Mouse (Mus musculus) monocyte, adult 5-6 weeks (primary cell): ENCODE measurements around the gene Psen2. TPM values are rescaled to one million over a fixed set of nuclear protein-coding genes. Genes with fewer than 3 reads are reported as not detected.

ENCODE experiments used
- ATAC-seq: fragments of 153-309, 156-312 bp; replicated peaks from 2 replicates; pipeline ENCODE4 v1.8.0; 2017; ENCODE audit warnings: mild to moderate bottlenecking; ENCODE audit not compliant: low TSS enrichment, insufficient number of reproducible peaks, severe bottlenecking, poor library complexity, low FRiP score
- total RNA-seq: library from RNA; stranded (forward); fragments of 200-1000, 200-491, 200-594 nt; gene quantifications from 3 replicates; pipeline ENCODE4 v1.2.3, GENCODE M21; 2017

Psen2 gene
- total RNA-seq, 1 experiment from 2014 or later, result 38.0 TPM

DNA sequence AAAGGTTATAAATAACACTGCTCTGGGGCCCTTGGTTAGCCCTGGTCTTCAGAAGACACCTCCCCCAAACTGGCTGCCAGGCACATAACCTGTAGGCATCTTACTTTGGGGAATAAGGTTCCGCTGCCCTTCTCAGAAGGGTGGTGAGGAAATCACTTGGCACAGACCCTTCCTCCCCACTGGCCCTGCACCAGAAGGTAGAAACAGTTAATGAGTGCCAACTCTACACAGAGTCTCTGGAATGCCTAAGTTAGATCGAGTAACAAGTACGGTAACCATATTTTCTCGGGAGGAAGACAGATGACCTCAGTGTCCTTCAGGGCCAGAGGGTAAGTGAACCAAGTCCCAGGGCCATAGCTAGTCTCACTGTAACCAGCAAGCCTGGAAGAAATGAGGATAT is 74.3 kb downstream of the Psen2 start:
- ATAC-seq, result no peak

DNA sequence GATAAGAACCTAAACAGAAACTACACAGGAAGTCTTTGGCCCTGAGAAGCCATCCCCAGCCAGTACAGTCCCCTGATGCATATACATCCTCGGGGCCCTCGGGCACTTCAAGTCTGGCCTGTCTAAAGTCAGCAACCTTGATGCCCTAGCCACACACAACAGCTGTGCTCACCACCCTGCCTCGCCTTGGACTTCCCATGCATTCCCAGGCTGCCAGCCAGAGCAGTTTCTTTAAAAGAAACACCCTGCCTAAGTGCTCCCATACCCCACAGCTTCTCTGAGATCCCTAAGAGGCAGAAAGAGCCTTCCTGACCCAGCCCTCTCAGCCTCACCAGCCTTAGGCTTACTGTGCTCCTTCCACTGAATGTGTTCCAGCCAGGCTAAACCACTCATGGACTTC is 76.9 kb downstream of the Psen2 start:
- ATAC-seq, result no peak

DNA sequence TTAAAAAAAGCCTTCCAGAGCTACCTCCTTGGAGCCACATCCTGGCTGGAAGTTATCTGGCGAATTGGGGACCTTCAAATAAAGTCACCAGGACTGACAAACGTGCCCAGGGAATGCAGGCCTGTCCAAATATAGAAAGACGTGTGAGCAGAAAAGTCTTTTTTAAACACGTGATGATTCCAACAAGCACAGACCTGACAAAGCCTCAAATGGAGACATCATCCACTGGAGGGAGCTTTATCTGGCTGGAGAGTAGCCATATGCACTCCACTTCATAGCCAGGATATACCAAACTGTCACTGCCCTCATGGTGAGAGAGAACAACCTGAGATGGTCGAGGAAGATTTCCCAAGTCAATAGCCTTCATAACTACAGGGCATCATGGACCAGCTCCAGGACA is 77.4 kb downstream of the Psen2 start:
- ATAC-seq, result no peak

DNA sequence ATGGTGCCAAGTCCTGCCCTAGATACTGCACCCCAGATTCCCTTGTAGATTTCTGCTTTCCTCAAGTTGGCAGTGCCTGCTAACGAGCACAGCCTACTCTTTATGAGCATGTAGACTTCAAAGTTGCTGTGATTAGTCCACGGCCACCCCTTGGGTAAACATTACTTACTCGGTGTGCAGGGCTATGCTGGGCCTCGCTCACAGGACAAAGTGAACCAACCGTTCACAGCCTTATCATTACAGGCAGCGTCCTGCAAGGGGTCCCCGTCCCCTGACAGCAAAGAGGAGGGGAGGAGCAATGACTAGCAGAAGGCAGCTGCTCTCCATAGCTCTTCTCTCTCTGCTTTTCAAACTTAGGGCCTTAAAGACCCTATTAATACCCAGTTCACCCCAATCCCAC is 78.5 kb downstream of the Psen2 start:
- no peak for ATAC-seq

DNA sequence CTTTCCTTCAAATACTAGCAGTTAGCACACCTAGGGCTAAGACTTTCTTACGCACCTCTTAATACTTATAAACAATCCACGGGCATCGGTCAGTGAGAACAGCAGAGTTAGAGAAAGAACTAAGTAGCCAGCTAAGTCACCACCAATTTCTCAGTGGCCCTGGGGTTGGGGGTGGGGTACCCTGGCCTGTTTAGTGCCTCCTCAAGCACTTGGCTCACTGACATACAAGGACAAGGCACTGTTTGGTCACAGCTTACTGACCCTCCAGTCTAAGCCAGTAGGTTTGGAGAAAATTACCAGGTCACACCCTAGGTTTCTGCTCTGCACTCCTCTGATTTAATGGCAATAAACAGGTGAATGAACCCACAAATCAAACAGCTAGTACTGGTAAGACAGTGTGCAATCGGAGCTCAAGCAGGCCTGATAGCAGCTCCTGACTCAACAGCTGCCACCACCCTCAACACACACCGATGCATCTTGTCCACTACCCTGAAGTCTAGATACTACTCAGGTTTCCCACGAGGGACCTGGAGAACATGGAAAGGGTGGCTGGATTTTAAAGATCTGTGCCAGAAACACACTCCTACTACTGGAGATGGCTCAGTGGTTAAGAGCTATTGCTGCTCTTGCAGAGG is 79.6 kb downstream of the Psen2 start:
- no peak for ATAC-seq

DNA sequence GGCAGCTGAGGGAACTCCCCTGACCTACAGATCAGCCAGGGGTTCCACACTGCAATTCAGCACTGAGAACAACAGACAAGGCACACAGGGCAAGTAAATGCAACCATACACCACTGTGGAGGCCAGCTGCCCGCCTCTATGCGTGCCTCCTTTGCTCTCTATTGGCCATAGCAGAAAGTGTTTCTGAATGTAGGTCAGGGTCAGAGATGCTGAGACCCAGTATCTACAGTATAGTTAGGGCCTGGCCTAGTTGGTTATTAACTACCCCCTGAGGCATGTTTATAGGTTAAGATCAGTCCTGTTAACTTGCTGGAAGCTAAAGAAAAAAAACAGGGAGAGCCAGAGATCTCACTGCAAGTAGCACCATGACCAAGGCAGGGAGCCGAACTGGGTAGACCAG is 80.5 kb downstream of the Psen2 start:
- ATAC-seq, result no peak

DNA sequence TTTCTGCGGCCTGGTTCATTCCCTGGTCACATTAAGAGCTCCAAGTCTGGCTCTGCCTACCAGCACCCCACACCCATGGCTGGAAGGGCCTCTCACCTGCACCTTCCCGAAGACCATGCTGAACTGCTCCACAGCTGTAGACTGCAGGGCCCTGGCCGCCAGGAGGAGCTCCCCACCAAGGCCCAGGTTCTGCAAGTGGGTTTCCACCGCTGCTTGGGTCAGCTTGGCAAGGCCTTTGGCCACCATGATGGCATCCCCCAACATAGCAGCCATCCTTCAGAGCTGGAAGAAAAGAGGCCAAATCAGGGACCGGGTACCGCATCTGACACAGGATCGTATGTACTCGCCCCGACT is 81.3 kb downstream of the Psen2 start:
- ATAC-seq, result no peak

DNA sequence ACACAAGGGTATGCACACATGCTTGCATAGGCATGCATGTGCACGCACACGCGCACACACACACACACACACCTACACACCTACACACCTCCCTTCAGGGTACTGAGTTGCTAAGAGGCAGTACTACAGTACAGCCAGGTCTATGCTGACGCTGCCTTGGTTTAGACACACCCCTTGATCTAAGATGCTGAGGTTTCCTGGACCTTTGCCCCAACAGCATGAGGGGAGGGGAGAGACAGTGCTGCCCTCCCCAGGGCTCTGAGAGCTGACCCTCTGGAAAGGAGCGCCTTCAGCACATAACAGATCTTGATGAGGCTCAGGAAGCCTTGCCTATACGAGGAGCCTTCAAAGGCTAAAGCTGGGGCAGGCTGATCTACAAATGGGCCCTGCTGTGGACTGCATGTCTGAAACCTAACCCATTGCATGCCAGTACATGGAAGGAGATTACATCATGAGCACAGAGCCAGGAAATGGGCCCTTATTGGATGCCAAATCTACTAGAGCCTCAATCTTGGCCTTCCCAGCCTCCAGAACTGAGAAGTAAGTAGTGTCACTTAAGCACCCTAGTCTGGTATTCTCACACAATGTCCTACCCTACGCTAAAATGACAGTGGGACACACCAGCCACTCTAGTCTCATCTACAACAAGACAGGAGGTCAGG is 81.8 kb downstream of the Psen2 start:
- no peak for ATAC-seq

DNA sequence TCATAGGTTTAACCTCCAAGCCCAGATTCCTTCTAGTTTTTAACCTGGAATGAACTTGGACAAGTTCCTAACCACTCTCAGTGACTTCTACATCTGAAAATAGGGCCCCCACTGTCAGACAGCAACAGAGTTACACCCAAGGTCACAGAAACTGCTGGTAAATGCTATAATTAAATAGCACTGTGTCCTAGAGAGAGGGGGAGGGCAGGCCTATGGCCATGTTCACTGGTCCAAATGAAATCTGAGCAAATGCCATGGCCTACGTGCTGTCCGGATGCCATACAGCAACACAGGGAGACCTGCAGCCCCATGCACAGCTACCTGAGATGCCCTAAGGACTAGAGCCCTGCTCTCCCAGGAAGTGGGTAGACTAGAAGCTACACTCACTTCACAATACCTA is 83.4 kb downstream of the Psen2 start:
- no peak for ATAC-seq

DNA sequence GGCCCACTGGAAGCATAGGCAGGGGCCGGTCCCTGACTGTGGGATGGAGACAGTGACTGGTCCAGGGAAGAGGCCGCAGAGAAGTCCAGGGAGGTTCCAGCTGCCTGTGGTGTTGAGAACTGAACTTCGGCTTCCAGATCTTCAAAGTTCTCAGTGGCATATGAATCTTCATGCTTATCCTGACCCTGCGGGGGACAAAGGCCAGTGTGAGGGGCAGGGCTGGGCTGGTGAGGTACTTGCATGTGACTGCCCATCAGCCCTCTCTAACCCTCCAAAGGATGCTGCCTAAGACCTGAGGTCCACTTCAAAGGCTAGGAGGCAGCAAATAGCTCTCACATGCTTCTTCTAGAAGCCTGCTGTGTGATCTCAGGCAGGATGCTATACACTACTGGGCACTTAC is 84.1 kb downstream of the Psen2 start:
- no peak for ATAC-seq

DNA sequence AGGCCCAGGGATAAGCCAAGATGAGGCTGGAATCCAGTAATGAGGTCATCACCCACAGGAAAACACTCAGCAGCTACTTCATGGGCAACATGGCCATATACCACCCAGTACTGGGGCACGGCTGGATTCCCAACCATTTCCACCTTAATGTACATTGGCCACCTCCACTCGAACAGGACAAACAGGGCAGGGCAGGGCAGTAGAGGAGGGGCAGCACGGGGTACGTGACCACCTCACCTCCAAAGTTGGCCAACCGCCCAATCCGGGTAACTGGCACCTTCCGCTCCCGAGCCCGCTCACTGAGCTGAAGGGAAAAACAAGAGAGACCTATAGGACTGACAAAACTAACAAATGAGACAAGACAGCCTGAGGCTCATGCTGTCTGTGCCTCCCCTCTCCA is 84.9 kb downstream of the Psen2 start:
- no peak for ATAC-seq

Other genes with a start within 250 kb of the Psen2 start
- 7.4 to 10.1 TPM (median 9.0 TPM) in 3 replicates for gene Coq8a, start 63.8 kb downstream of the Psen2 start, total RNA-seq
- gene Itpkb, start 67.0 kb upstream of the Psen2 start, total RNA-seq, result 32.2 to 77.3 TPM (median 38.3 TPM) in 3 replicates
- not detected in 3 replicates for gene Stum, start 220.1 kb upstream of the Psen2 start, total RNA-seq